Mouse (Mus musculus) kidney, adult 2 months (tissue): Measurements from ENCODE around the gene Tada3.

Source experiments
- CTCF ChIP-seq: fragments of 200-500 bp; conservative IDR thresholded peaks from 2 replicates; pipeline ENCODE4 v1.5.1; 2011; ENCODE audit warnings: low read depth, mild to moderate bottlenecking, control low read depth, low read length, moderate library complexity, mixed read lengths; ENCODE audit not compliant: insufficient read depth, insufficient read length
- POLR2A ChIP-seq: fragments of 200-500 bp; IDR thresholded peaks from one replicate; pipeline ENCODE4 v1.6.1; 2011; ENCODE audit warnings: low read depth, low read length, control low read depth

DNA sequence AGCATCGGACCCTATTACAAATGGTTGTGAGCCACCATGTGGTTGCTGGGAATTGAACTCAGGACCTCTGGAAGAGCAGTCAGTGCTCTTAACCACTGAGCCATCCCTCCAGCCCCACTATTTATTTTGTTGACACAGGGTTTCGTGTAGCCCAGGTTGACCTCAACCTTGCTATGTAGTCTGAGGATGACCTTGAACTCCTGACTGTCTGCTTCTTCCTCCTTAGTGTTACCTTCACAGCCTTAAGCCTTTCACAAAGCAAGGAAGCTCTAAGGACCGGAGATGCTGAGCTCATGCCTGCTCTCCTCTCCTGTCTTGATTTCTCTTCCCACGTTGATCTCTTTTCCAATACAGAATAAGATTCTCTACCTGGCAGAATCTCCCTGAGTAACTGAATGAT is 30.8 kb downstream of the Tada3 start:
- TF ChIP-seq CTCF (no peak), POLR2A (no peak)
